Mouse (Mus musculus) CD4-positive, CD25-positive, alpha-beta regulatory T cell (primary cell): ENCODE results near the gene Ubfd1. TPM values are rescaled to one million over a fixed set of nuclear protein-coding genes. Genes with fewer than 3 reads are reported as not detected.

Experiments used
- polyA plus RNA-seq: library from polyadenylated mRNA; unstranded; fragments of 100-300 nt; shearing (Covaris generic); gene quantifications from one replicate; pipeline ENCODE4 v1.2.1, GENCODE M21; 2017

The Ubfd1 gene
- 44.4 TPM for polyA plus RNA-seq

GRCm38 (mm10) chr7:122066945-122067516, at the start of gene Ubfd1, which contains the start of gene Ears2:
Gene Ubfd1, plus strand, starts transcription at chr7:122067175.
Gene Ears2, minus strand, starts transcription at chr7:122067263.

GRCm38 (mm10) chr7:122020667-122021354, 46.2 kb upstream of the Ubfd1 start, which contains the start of gene Gga2:
Gene Gga2, minus strand, starts transcription at chr7:122021222.

GRCm38 (mm10) chr7:122101747-122102244, 34.8 kb downstream of the Ubfd1 start, which contains the start of gene Ndufab1:
Gene Ndufab1, minus strand, starts transcription at chr7:122101886.

Other genes with a start within 250 kb of the Ubfd1 start
- gene Scnn1b, start 202.1 kb upstream of the Ubfd1 start, polyA plus RNA-seq = not detected
- gene Cog7, start 85.5 kb upstream of the Ubfd1 start, polyA plus RNA-seq = 15.7 TPM
- 11.7 TPM for gene Gga2, start 46.0 kb upstream of the Ubfd1 start, polyA plus RNA-seq
- gene Ears2, start 88 bp downstream of the Ubfd1 start, polyA plus RNA-seq = 20.9 TPM
- 192 TPM for gene Ndufab1, start 34.7 kb downstream of the Ubfd1 start, polyA plus RNA-seq
- 9.3 TPM for gene Palb2, start 65.8 kb downstream of the Ubfd1 start, polyA plus RNA-seq
- 136 TPM for gene Dctn5, start 65.9 kb downstream of the Ubfd1 start, polyA plus RNA-seq
- 3.5 TPM for gene Plk1, start 92.3 kb downstream of the Ubfd1 start, polyA plus RNA-seq
- not detected for gene Ern2, start 119.0 kb downstream of the Ubfd1 start, polyA plus RNA-seq
- gene Chp2, start 152.3 kb downstream of the Ubfd1 start, polyA plus RNA-seq = not detected
- 122 TPM for gene Prkcb, start 221.6 kb downstream of the Ubfd1 start, polyA plus RNA-seq